Mouse (Mus musculus): Measurements from ENCODE around the gene Erv3. TPM values are rescaled to one million over a fixed set of nuclear protein-coding genes. Genes with fewer than 3 reads are reported as not detected.
"Not testable (repeated sequence)": the region's sequence is repeated elsewhere in the genome, so short reads cannot be mapped to it uniquely, and the experiment has no call there.

Erv3 gene
- polyA plus RNA-seq, 1 experiment from 2014 or later, result not detected

- Histone ChIP-seq H3K36me3 (no peaks in the 10 kb centered on the region), H3K27ac (peak overlapping the region; percentile 46), H3K27me3 (no peaks in the 10 kb centered on the region), H3K9ac (replicated peaks) (no peak overlapping the region; the same call in 1 of the 2 replicates), H3K4me2 (replicated peaks) (no peak overlapping the region), H3K9me3 (no peaks in the 10 kb centered on the region), H3K4me3 (replicated peaks) (no peak overlapping the region), H3K4me1 (replicated peaks) (peaks cover 18% of the 10 kb centered on the region)
- 29% methylated on average over 9 of the region's 9 CpGs for WGBS
- peak; percentile 51; the same call in 1 of the 2 replicates for ATAC-seq
These were observed 18.8 kb downstream of the Erv3 start for GRCm38 (mm10) chr2:131840611-131841320.

GRCm38 (mm10) chr2:131834296-131834695, 25.3 kb downstream of the Erv3 start:
- no peak for ATAC-seq
- no peak overlapping the region for H3K4me2 ChIP-seq (replicated peaks)
- H3K36me3 ChIP-seq, result no peaks in the 10 kb centered on the region
- H3K27ac ChIP-seq, result no peak overlapping the region
- no peaks in the 10 kb centered on the region for H3K27me3 ChIP-seq
- WGBS, result 94% methylated on average over 1 of the region's 1 CpGs
- peaks cover 8% of the 10 kb centered on the region for H3K9me3 ChIP-seq
- H3K4me1 ChIP-seq (replicated peaks), result no peaks in the 10 kb centered on the region
- H3K4me3 ChIP-seq (replicated peaks), result no peak overlapping the region
- H3K9ac ChIP-seq (replicated peaks), result no peak overlapping the region

DNA sequence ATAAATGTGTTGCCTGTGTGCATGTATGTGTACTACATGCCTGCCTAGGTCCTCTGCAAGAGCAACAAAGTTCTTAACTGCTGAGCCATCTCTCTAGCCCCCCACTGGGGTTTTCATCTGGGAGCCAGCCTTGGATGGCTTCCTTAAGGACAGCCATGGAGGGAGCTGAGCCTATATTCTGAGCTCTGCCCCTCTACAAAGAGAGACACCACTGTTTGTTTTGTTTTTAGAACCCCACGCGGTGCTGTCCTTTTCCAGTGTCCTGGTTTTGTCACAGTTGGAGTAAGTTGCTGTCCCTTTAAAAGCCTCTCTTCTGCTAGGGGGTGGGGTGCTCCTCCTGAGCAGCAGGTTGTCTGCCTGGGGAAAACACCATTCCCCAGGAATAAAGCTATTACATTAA, 27.7 kb downstream of the Erv3 start:
- no peak for ATAC-seq
- Histone ChIP-seq H3K9ac (replicated peaks) (no peak overlapping the region), H3K27ac (no peak overlapping the region), H3K9me3 (peaks cover 8% of the 10 kb centered on the region), H3K4me1 (replicated peaks) (peaks cover 7% of the 10 kb centered on the region; the same call in 1 of the 2 replicates), H3K27me3 (no peaks in the 10 kb centered on the region), H3K36me3 (no peaks in the 10 kb centered on the region), H3K4me3 (replicated peaks) (no peak overlapping the region), H3K4me2 (replicated peaks) (no peak overlapping the region)
- WGBS, result 12% methylated on average over 2 of the region's 2 CpGs

- ATAC-seq, H3K27ac ChIP-seq: not testable (repeated sequence)
- WGBS, result 85% methylated on average over 4 of the region's 4 CpGs
These were observed 28.6 kb downstream of the Erv3 start for GRCm38 (mm10) chr2:131830945-131831344.

DNA sequence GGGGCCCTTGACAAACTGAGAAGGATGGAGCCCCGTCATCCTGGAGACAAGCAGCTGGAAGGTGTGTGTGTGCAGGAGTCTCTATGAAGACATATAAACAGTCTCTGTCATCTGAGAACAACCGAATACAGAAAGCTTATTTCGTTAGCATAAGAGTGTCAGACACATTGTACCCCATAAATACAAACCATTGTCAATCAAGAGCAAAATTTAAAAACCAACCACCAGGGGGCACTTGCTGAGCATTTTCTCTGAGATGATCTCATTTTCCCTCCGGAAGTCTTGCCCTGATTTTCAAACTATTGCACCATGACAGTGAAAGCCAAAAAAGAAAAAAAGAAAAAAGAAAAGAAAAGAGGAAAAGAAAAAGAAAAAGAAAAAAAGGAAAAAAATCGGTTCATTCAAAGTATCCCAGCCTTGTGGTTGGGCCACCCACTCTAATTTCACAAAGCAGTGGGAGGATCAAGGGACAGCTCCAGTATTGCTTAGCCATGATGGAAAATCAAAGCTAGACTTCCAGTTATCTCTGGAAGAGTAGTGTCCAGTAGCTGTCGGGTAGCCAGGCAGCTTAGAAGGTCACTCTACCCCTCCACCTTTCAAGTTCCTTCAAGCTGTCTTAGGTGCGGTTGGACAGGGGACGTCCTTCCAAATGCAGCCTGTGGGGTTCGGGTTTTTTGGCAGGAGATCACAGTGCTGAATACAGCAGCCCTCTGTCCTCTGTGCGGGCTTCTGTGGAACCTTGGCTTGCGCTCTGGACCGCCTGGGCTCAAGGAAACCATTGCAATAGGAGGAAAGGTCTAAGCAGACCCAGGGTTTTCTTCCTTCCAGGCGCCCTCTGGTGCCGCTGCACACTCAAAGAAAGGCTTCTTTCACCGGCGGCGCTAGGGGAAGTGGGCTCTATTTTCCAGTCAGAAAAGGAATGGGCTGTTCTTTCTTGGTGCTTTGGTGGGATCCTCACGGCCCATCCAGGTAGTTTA, 31.3 kb downstream of the Erv3 start:
- H3K4me2 ChIP-seq (replicated peaks), result peak overlapping the region; percentile 29
- WGBS, result 41% methylated on average over 18 of the region's 18 CpGs

More at GRCm38 (mm10) chr2:131830945-131831344, 28.6 kb downstream of the Erv3 start:
- H3K27me3 ChIP-seq; H3K4me2 ChIP-seq (replicated peaks); H3K36me3 ChIP-seq; H3K4me3 ChIP-seq (replicated peaks); H3K9ac ChIP-seq (replicated peaks); H3K9me3 ChIP-seq; H3K4me1 ChIP-seq (replicated peaks): not testable (repeated sequence)

GRCm38 (mm10) chr2:131827026-131827687, 32.4 kb downstream of the Erv3 start:
- no peaks in the 10 kb centered on the region for H3K9me3 ChIP-seq
- H3K27ac ChIP-seq, result no peak overlapping the region
- no peaks in the 10 kb centered on the region for H3K27me3 ChIP-seq
- 0 out of 2 replicates have a peak, but pooled peaks have one; percentile 31 for ATAC-seq
- H3K9ac ChIP-seq (replicated peaks), result no peak overlapping the region
- WGBS, result 87% methylated on average over 4 of the region's 4 CpGs
- no peaks in the 10 kb centered on the region for H3K36me3 ChIP-seq
- H3K4me1 ChIP-seq (replicated peaks), result peaks cover 7% of the 10 kb centered on the region; the same call in 1 of the 2 replicates
- no peak overlapping the region for H3K4me2 ChIP-seq (replicated peaks)
- no peak overlapping the region for H3K4me3 ChIP-seq (replicated peaks)

More for the DNA sequence above, 31.3 kb downstream of the Erv3 start:
- Histone ChIP-seq H3K36me3 (no peaks in the 10 kb centered on the region), H3K9ac (replicated peaks) (no peak overlapping the region), H3K4me3 (replicated peaks) (no peak overlapping the region), H3K4me1 (replicated peaks) (peaks cover 7% of the 10 kb centered on the region; the same call in 1 of the 2 replicates), H3K27me3 (no peaks in the 10 kb centered on the region), H3K27ac (no peak overlapping the region), H3K9me3 (0 out of 2 replicates have a peak, but pooled peaks cover 3% of the 10 kb centered on the region)
- ATAC-seq, result peak; percentile 61

- no peak overlapping the region for H3K4me2 ChIP-seq (replicated peaks)
- H3K9me3 ChIP-seq, result no peaks in the 10 kb centered on the region
- 77% methylated on average over 2 of the region's 2 CpGs for WGBS
- ATAC-seq, result no peak
- H3K4me1 ChIP-seq (replicated peaks), result peaks cover 9% of the 10 kb centered on the region; the same call in 1 of the 2 replicates
- no peak overlapping the region for H3K4me3 ChIP-seq (replicated peaks)
- H3K27ac ChIP-seq, result no peak overlapping the region
- no peaks in the 10 kb centered on the region for H3K27me3 ChIP-seq
- no peaks in the 10 kb centered on the region for H3K36me3 ChIP-seq
- no peak overlapping the region for H3K9ac ChIP-seq (replicated peaks)
These were observed 34.0 kb downstream of the Erv3 start for GRCm38 (mm10) chr2:131825498-131825897.

- no peaks in the 10 kb centered on the region for H3K9me3 ChIP-seq
- H3K4me1 ChIP-seq (replicated peaks), result peaks cover 11% of the 10 kb centered on the region; the same call in 1 of the 2 replicates
- H3K9ac ChIP-seq (replicated peaks), result no peak overlapping the region
- no peak overlapping the region for H3K4me2 ChIP-seq (replicated peaks)
- H3K36me3 ChIP-seq, result no peaks in the 10 kb centered on the region
- no peak for ATAC-seq
- no peaks in the 10 kb centered on the region for H3K27me3 ChIP-seq
- H3K4me3 ChIP-seq (replicated peaks), result no peak overlapping the region
- H3K27ac ChIP-seq, result no peak overlapping the region
- 65% methylated on average over 2 of the region's 2 CpGs for WGBS
These were observed 35.6 kb downstream of the Erv3 start for GRCm38 (mm10) chr2:131823931-131824330.

DNA sequence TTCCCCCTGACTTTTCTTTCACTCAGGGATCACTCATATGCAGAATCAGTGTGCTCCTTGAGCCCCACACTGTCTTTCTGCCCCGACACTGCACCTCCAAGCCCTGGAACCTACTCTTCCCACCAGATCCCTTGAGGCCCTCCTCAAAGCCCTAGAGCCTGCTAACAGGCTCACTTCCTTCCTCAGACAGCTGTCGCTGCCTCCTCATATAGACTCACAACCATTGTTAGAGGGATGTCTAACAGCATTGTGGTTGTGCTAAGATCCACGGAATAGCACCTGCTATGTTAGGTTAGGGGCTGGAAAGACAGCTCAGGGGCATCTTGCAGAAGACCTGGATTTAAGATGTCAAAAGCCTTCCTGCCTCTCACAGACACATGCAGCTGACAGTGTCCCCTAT, 37.1 kb downstream of the Erv3 start:
- Histone ChIP-seq H3K9me3 (no peaks in the 10 kb centered on the region), H3K27me3 (no peaks in the 10 kb centered on the region), H3K4me1 (replicated peaks) (peaks cover 4% of the 10 kb centered on the region; the same call in 1 of the 2 replicates), H3K9ac (replicated peaks) (no peak overlapping the region), H3K4me3 (replicated peaks) (no peak overlapping the region), H3K36me3 (no peaks in the 10 kb centered on the region), H3K27ac (no peak overlapping the region), H3K4me2 (replicated peaks) (no peak overlapping the region)
- 86% methylated on average over 3 of the region's 3 CpGs for WGBS
- no peak for ATAC-seq

GRCm38 (mm10) chr2:131821708-131821990, 37.9 kb downstream of the Erv3 start:
- Histone ChIP-seq H3K4me1 (replicated peaks) (peaks cover 4% of the 10 kb centered on the region; the same call in 1 of the 2 replicates), H3K36me3 (no peaks in the 10 kb centered on the region), H3K9me3 (no peaks in the 10 kb centered on the region), H3K27me3 (no peaks in the 10 kb centered on the region), H3K27ac (no peak overlapping the region), H3K9ac (replicated peaks) (no peak overlapping the region), H3K4me2 (replicated peaks) (no peak overlapping the region), H3K4me3 (replicated peaks) (no peak overlapping the region)
- 62% methylated on average over 3 of the region's 3 CpGs for WGBS
- no peak for ATAC-seq

GRCm38 (mm10) chr2:131820932-131821707, 38.4 kb downstream of the Erv3 start:
- Histone ChIP-seq H3K4me3 (replicated peaks) (no peak overlapping the region), H3K36me3 (no peaks in the 10 kb centered on the region), H3K27ac (no peak overlapping the region), H3K4me1 (replicated peaks) (peaks cover 4% of the 10 kb centered on the region; the same call in 1 of the 2 replicates), H3K9me3 (no peaks in the 10 kb centered on the region), H3K4me2 (replicated peaks) (no peak overlapping the region), H3K27me3 (no peaks in the 10 kb centered on the region), H3K9ac (replicated peaks) (no peak overlapping the region)
- peak; percentile 53 for ATAC-seq
- 36% methylated on average over 6 of the region's 6 CpGs for WGBS

Data from midbrain, embryonic 13.5 days (tissue).